Mouse (Mus musculus): ENCODE results near the gene Hspbap1.

DNA sequence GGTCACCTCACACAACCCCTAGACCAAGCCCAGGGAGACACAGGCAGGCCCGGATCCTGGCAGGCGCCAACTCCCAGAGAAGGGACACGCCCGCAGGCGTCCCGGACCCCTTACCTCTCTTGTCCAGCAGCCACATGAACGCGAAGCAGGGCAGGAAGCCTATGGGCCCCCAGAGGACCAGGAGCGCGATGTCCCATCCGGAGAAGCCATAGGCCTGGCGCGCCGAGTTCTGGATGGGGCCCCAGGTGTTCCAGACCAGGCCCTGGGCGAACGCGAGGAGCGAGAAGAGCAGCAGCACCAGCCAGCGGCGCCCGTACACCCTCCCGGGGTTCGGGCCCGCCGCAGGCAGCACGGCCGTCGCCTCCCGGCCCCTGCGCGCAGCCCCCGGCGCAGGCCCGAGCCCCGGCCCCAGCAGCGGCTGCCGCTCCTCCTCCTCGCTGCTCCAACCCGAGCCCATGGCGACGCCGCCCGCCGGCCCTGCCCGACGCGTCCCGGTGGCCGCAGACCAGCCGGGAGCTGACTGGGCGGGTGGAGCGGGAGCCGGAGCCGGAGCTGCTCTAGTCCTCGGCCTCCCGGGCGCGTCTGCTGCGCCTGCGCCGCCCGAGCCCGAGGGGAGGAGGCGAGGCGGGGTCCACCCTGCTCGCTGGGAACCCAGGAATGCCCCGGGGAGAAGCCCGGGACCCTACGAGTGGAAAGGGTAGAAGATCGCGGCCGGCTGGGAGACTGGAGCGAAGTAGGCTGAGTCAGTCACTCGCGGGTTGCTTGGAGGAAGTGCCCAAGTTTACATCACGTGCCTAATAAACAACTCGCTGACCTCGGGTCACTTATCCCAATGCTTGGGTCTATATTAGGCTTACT is 1.2 kb upstream of the Hspbap1 start, which contains the start of gene Dirc2:
- peak; percentile 50; the same call in 1 of the 2 replicates for TF ChIP-seq HCFC1 (IDR thresholded peaks at IDR 0.05; ENCODE audit: low read depth, low read length)
- TF ChIP-seq POLR2A (IDR thresholded peaks at IDR 0.05; ENCODE audit: control insufficient read depth in 1 of 2, insufficient read depth in 1 of 2, low read depth in 1 of 2, low read length in 2 of 2, poor library complexity in 1 of 2) = peak; percentile 29 to 52; a peak in 2 of 4 replicates
- TF ChIP-seq POLR2AphosphoS5 (IDR thresholded peaks at IDR 0.05; ENCODE audit: borderline replicate concordance, low read depth, low read length) = no peak
- no peak for TF ChIP-seq CHD1 (IDR thresholded peaks at IDR 0.05; ENCODE audit: low read depth, low read length)
- TF ChIP-seq CTCF (IDR thresholded peaks at IDR 0.05 in 2 of 3, conservative IDR thresholded peaks at IDR 0.05 in 1 of 3; ENCODE audit: control insufficient read depth in 1 of 3, insufficient read depth in 1 of 3, low read depth in 2 of 3, low read length in 3 of 3, poor library complexity in 1 of 3, severe bottlenecking in 1 of 3) = no peak
- no peak for TF ChIP-seq GATA1 (IDR thresholded peaks at IDR 0.05; ENCODE audit: low read depth, low read length)

Data from MEL (cell line).